Mouse (Mus musculus) embryo, embryonic 11 days (tissue): ENCODE measurements around the gene Tcf23.
A peak's percentile ranks its signal among the peaks of the same experiment; 100 is the strongest.

ENCODE experiments used
- DNase-seq: peaks from one replicate; pipeline ENCODE4 v3.0.0-alpha.2; 2015

The Tcf23 gene

GRCm38 (mm10) chr5:30968416-30968815 is at the start of gene Tcf23:
TSS of gene Tcf23 (plus strand) at chr5:30968662.
- no peak for DNase-seq

- no peak for DNase-seq
Measured at GRCm38 (mm10) chr5:30918691-30919090, 49.8 kb upstream of the Tcf23 start.

- DNase-seq: no peak
Measured at GRCm38 (mm10) chr5:30919831-30920614, 48.4 kb upstream of the Tcf23 start.

GRCm38 (mm10) chr5:30920621-30921020 is 47.8 kb upstream of the Tcf23 start:
- peak; percentile 10 for DNase-seq

GRCm38 (mm10) chr5:30921256-30922033 is 47.0 kb upstream of the Tcf23 start, which contains the start of gene Khk:
TSS of gene Khk (plus strand) at chr5:30921431.
- DNase-seq: peak; percentile 93

- DNase-seq: no peak
Measured at GRCm38 (mm10) chr5:30922581-30923041, 45.9 kb upstream of the Tcf23 start.

- DNase-seq: no peak
Measured at GRCm38 (mm10) chr5:30923119-30923518, 45.3 kb upstream of the Tcf23 start.

GRCm38 (mm10) chr5:30924614-30925013 is 43.8 kb upstream of the Tcf23 start:
- no peak for DNase-seq

GRCm38 (mm10) chr5:30925217-30925616 is 43.2 kb upstream of the Tcf23 start:
- DNase-seq: no peak

- DNase-seq: no peak
Measured at GRCm38 (mm10) chr5:30926073-30926472, 42.4 kb upstream of the Tcf23 start.

GRCm38 (mm10) chr5:30927945-30928529 is 40.4 kb upstream of the Tcf23 start:
- peak; percentile 52 for DNase-seq

GRCm38 (mm10) chr5:30930121-30930520 is 38.3 kb upstream of the Tcf23 start:
- peak; percentile 79 for DNase-seq

- no peak for DNase-seq
Measured at GRCm38 (mm10) chr5:30930846-30931245, 37.6 kb upstream of the Tcf23 start.

GRCm38 (mm10) chr5:30931378-30931777 is 37.1 kb upstream of the Tcf23 start:
- DNase-seq: no peak

- no peak for DNase-seq
Measured at GRCm38 (mm10) chr5:30933705-30934104, 34.8 kb upstream of the Tcf23 start.

- no peak for DNase-seq
Measured at GRCm38 (mm10) chr5:30934725-30935461, 33.6 kb upstream of the Tcf23 start.

GRCm38 (mm10) chr5:30943004-30943403 is 25.5 kb upstream of the Tcf23 start:
- peak; percentile 20 for DNase-seq

- DNase-seq: no peak
Measured at GRCm38 (mm10) chr5:30944344-30944743, 24.1 kb upstream of the Tcf23 start.

GRCm38 (mm10) chr5:30944956-30945781 is 23.3 kb upstream of the Tcf23 start, which contains the start of gene Cgref1:
TSS of gene Cgref1 (minus strand) at chr5:30945591.
- peak; percentile 75 for DNase-seq

GRCm38 (mm10) chr5:30948620-30949019 is 19.8 kb upstream of the Tcf23 start:
- no peak for DNase-seq

- peak; percentile 95 for DNase-seq
Measured at GRCm38 (mm10) chr5:30949654-30950326, 18.7 kb upstream of the Tcf23 start.
